Mouse (Mus musculus) lung, postnatal 25 days (tissue): Measurements from ENCODE around the gene Gdpd3.
"Not testable (repeated sequence)": the region's sequence is repeated elsewhere in the genome, so short reads cannot be mapped to it uniquely, and the experiment has no call there.

Experiments
- DNase-seq: peaks from one replicate; pipeline ENCODE4 v3.0.0; 2022; ENCODE audit warnings: low spot score

Gdpd3 gene

DNA sequence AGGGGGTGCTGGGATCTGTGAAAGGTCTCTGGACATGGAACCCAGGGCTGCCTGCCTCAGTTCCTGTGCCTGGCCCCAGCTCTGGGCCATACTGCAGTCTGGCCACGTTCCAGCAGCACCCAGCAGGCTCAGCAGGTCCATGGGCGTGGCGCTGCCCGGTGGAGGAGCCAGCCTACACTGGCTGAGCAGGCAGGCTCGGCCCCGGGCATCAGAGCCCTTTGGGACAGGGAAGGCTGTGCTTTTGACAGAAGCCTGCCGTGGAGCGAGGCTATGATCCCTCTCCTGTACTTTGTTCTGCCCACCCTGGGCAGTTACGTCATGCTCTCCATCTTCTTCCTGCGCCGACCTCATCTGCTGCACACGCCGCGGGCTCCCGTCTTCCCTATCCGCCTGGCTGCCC lies at the start of gene Gdpd3:
Gene Gdpd3, plus strand, starts transcription at position 134 of the 400 bp plus-strand sequence.
- DNase-seq, result no peak

DNA sequence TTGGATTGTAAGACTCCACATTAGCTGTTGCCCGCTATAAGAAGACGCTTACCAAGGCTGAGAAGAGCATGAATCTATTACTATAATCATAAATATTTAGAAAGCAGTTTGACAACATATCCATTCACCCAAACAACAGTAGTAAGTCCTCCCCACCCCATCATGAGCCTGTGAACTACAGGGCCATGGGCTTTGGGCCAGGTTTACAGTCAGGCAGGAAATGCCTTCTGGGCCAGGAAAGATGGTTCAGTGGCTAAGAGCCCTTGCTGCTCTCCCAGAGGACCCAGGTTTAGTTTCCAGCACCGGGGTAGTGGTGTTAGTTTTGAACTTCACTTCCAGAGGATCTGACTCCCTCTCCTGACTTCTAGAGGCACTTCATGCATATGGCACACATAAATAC lies 48.6 kb upstream of the Gdpd3 start:
- no peak for DNase-seq

DNA sequence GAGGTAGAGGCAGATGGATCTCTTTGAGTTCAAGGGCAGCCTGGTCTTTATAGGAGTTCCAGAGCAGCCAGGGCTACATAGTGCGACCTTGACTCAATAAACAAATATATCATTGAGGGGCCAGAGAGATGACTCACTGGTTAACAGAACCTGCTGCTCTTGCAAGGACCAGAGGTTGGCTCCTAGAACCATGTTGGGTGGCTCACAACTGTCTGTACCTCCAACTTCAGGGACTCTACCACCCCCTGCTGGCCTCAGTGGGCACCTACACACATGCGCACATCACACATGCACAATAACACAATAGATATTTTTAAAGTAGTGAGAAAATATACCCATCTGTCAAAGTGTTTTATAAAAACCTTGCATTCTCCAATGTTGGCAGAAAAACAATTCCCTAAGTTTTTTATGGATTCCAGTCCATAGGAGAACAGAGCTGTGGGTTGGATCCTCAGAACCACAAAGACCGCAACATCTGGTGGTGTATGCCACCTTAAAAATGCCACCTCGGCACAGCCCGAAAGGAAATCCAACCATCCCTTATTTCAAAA lies 47.3 kb upstream of the Gdpd3 start:
- no peak for DNase-seq

- DNase-seq, result no peak
Measured at GRCm38 (mm10) chr7:126721635-126722034, 44.5 kb upstream of the Gdpd3 start.

DNA sequence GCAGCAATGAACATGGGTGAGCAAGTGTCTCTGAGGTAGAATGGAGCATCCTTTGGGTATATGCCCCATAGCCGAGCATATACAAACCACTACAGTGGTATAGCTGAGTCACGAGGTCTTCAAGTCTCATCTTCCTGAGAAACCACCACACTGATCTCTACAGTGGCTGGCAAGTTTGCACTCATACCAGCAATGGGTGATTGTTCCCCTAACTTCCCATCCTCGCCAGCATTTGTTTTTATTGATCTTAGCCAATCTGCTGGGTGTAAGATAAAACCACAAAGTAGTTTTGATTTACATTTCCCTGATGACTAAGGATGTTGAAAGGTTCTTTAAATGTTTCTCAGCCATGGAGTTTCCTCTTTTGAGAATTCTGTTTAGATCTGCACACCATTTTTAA lies 41.1 kb upstream of the Gdpd3 start:
- DNase-seq, result no peak

DNA sequence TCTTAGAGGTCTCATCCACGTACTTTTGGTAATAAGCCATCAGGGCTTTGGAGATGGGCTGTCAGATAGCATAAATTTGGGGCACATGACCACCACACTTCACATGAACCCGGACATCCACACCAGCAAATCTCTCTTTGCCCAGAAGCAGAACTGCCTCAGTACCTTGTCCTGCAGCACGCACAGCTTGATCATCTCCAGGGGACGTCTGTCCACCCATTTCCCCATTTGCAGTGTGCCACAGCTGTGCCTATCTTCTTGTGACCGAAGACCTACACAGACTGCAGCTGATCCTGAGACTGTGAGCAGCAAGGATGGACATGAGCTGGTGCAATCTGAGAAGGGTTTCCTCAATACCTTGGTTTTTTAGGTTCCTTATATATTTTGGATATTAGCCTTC lies 40.5 kb upstream of the Gdpd3 start:
- no peak for DNase-seq

DNA sequence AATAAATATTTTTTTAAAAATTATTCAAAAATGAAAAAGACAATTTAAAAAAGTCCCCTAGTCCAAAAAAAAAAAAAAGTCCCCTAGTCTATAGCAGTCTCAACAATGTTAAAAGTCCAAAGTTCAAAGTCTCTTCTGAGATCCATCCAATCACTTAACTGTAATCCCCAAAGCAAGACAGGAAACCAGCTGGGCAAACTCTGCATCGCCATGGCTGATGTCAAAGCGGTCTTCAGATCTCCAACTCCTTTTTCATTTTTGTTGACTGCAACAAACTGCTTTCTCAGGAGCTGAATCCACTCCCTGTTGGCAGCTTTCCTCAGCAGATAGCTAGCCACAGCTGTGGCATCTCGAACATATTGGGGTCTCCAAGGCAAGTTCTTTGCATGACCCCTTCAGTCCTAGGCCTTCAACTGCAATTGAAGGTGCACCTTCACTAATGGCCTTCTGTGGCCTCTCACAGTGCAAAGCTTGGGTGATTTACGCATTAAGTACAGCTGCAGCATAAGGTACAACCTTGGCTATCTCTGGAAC lies 35.8 kb upstream of the Gdpd3 start:
- DNase-seq, result not testable (repeated sequence)

DNA sequence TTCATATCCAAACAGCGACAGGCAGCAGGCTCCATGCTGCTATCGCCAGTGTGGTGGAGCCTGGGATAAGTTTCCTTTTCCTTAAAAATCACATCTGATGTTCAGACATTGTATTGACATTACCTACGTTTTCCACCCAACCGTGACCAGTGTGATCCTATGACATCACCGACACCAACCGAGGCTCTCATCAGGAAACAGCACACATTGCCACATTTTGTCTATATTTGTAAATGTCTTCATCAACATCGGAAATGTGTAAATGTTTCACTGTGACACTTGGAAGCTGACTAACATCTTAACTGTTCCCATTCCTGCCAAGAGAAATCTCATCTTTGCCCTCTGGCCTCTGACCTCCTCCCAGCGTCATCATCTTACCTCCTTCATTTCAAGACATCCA lies 30.0 kb upstream of the Gdpd3 start:
- DNase-seq, result no peak

GRCm38 (mm10) chr7:126739551-126739950 lies 26.6 kb upstream of the Gdpd3 start:
- DNase-seq, result no peak

- no peak for DNase-seq
Measured at GRCm38 (mm10) chr7:126740132-126740735, 25.9 kb upstream of the Gdpd3 start.

- DNase-seq, result no peak
Measured at GRCm38 (mm10) chr7:126740977-126741376, 25.2 kb upstream of the Gdpd3 start.

- DNase-seq, result no peak
Measured at GRCm38 (mm10) chr7:126741452-126741851, 24.7 kb upstream of the Gdpd3 start.

DNA sequence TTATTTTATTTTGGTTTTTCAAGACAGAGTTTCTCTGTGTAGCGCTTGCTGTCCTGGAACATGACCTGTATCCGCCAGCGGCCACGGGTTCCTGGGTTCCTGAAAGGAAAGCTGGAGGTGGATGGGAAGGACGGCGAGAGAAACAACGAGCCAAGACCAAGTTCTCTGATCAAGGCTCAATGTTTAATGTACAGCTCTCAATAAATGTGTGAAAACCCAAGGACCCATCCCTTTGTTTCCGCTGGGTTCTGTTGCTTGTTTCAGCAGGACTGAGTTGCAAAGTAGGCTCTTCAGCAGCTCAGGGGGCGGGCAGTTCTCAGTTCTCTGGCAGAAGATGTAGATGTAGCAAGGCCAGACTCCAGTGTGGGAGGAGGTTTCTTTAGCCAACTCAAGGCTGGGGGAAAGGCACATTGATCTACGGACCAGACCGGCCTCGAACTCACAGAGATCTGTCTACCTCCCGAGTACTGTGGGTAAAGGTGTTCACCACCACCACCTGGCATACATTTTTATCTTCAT lies 24.1 kb upstream of the Gdpd3 start:
- no peak for DNase-seq

- DNase-seq, result peak; percentile 46
Measured at GRCm38 (mm10) chr7:126746066-126746465, 20.1 kb upstream of the Gdpd3 start.

- DNase-seq, result no peak
Measured at GRCm38 (mm10) chr7:126746798-126747197, 19.3 kb upstream of the Gdpd3 start.

DNA sequence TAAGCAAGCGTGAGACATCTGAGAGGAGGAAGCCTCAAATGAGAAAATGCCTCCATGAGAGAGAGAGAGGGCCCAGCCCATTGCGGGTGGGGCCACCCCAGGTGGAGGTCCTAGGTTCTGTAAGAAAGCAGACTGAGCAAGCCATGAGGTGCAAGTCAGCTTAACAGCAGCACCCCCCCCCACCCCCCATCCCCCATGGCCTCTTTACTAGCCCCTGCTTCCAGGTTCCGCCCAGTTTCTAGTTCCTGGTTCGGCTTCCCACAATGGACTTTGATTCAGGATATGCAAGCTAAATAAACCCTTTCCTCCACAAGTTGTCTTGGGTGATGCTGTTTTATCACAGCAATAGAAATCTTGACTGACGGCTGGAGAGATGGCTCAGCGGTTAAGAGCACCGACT lies 17.3 kb upstream of the Gdpd3 start:
- no peak for DNase-seq

DNA sequence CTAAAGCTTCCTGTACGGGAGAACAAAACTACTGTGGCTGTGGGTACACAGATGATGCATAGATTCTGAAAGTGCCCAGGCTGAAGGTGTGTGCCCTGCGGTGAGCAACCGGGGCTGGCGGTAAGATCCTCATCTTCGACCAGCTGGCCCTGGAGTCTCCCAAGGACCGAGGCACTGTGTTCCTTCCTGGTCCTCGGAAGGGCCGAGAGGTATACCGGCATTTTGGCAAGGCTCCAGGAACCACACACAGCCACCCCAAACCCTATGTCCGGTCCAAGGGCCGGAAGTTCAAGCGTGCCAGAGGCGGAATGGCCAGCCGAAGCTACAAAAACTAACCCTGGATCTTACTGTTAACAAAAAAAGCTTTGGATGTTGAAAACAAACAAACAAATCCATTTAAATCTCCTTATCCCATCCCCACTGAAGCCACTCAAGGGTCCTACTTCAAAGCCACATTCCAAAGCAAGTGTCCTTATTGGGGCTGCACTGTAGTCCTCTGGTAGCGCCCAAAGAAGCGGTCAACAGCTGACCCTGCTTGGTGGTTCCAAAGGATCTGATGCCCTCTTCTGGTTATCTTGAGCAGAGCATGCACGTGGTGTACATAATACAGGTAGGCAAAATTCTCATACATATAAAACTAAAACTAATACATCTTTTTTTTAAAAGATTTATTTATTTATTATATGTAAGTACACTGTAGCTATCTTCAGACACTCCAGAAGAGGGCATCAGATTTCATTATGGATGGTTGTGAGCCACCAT lies 16.4 kb upstream of the Gdpd3 start:
- DNase-seq, result no peak

DNA sequence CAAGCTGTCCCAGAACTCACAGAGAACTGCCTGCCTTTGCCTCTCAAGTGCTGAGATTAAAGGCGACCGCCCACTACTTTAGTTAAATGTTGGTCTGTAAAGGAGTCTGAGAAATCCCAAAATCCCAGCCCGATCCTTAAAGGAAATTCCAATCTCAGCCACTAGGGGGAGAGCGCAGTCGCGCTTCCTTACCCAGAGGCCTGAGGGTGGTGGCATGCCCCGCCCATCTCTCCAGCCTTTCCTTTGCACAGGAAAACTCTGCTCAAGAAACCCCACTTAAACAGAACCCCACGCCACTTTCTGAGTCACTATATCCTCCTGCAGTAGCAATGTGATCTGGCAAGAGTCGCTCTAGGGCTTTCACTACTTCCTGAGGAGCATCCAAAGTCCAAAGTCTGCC lies 11.3 kb upstream of the Gdpd3 start:
- peak; percentile 84 for DNase-seq

- no peak for DNase-seq
Measured at GRCm38 (mm10) chr7:126758539-126758938, 7.6 kb upstream of the Gdpd3 start.

DNA sequence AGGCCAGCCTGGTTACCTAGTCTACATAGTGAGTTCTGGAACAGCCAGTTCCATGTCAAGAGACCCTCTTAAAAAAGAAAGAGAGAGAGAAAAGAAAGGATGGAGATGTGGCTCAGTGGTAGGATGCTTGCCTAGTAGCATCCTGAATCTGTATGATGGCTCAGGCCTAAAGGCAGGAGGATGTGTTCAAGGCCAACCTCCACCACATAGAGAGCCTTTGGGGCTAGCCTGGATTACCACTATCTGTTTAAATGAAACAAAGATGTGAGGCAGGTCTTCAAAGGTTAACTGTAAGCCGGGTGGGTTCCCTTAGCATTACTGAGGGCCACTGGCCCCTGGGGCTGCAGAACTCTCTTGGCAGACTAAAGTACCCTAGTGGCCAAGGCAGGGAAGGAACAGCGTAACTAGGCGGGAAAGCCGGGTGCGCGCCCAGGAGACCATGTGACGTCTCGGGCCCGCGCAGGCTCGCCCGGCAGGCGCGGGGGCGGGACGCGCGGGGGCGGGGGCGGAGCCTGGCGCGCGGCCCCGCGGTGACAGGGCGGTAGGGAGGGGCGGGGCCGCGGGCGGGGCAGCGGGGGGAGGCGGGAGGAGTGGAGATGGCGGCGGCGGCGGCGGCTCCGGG lies 7.0 kb upstream of the Gdpd3 start, which contains the start of gene Mapk3:
Gene Mapk3, plus strand, starts transcription at position 552 of the 622 bp plus-strand sequence.
- peak; percentile 91 for DNase-seq

GRCm38 (mm10) chr7:126759672-126760390 lies 6.3 kb upstream of the Gdpd3 start:
- no peak for DNase-seq

DNA sequence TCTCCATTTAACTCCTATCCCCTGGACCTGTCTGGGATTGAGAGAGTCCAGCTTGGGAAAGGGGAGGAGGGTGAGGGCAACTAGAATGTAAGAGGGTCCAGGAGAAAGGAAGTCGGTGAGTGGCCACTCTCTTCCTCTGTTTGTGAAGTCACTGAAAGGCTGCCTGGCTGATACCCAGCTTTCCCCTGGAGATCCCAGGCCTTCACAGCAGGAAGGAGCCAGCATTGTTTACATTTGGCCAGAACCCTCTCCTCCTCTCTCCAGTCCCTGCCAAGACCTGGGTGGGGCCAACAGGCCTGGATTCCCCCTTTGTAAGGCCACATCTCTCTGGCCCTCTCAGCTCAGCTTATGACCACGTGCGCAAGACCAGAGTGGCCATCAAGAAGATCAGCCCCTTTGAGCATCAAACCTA lies 5.7 kb upstream of the Gdpd3 start:
- peak; percentile 94 for DNase-seq
